Mouse (Mus musculus) midbrain, embryonic 11.5 days (tissue): ENCODE data around the gene Zcchc12. TPM values are rescaled to one million over a fixed set of nuclear protein-coding genes. Genes with fewer than 3 reads are reported as not detected.

Experiments used
- ATAC-seq: fragments of 200-750 bp; cut with Nextera tagmentation; 2 replicates; pipeline ENCODE4 v1.8.0; 2017; ENCODE audit warnings: moderate TSS enrichment, moderate library complexity; ENCODE audit not compliant: low FRiP score
- DNase-seq: peaks from one replicate; pipeline ENCODE4 v3.0.0; 2015; ENCODE audit warnings: low spot score; ENCODE audit errors: missing footprints
- H3K27ac ChIP-seq: fragments of 300-500 bp; sonication (generic); 2 replicates; pipeline ENCODE4 v1.5.1; 2014; ENCODE audit warnings: low read depth, low read length
- H3K27me3 ChIP-seq: fragments of 300-500 bp; sonication (generic); 2 replicates; pipeline ENCODE4 v1.6.1; 2014; ENCODE audit warnings: mild to moderate bottlenecking, low read length, moderate library complexity, mixed read lengths; ENCODE audit not compliant: control insufficient read depth, insufficient read depth
- H3K36me3 ChIP-seq: fragments of 300-500 bp; sonication (generic); 2 replicates; pipeline ENCODE4 v1.6.1; 2014; ENCODE audit warnings: mild to moderate bottlenecking, low read length, moderate library complexity, mixed read lengths; ENCODE audit not compliant: control insufficient read depth, insufficient read depth
- H3K4me1 ChIP-seq: fragments of 300-500 bp; sonication (generic); 2 replicates; pipeline ENCODE4 v1.6.1; 2014; ENCODE audit warnings: low read length; ENCODE audit not compliant: control insufficient read depth, insufficient read depth
- H3K4me2 ChIP-seq: fragments of 300-500 bp; sonication (generic); 2 replicates; pipeline ENCODE4 v1.6.1; 2014; ENCODE audit warnings: mild to moderate bottlenecking, moderate library complexity
- H3K4me3 ChIP-seq: fragments of 300-500 bp; sonication (generic); 2 replicates; pipeline ENCODE4 v1.5.1; 2014; ENCODE audit warnings: low read depth, low read length
- H3K9ac ChIP-seq: fragments of 300-500 bp; sonication (generic); 2 replicates; pipeline ENCODE4 v1.6.1; 2014; ENCODE audit warnings: low read length
- H3K9me3 ChIP-seq: fragments of 300-500 bp; sonication (generic); 2 replicates; pipeline ENCODE4 v1.6.1; 2016; ENCODE audit warnings: low read length; ENCODE audit not compliant: control insufficient read depth
- WGBS: fragments of 180-500 bp; shearing (Covaris S2); extraction: QIAGEN DNeasy Blood & Tissue Kit; methylation state at CpG from one replicate; pipeline ENCODE4 v1.1.7; 2014; 5-methylcytosine and 5-hydroxymethylcytosine counted together
- polyA plus RNA-seq: library from polyadenylated mRNA; unstranded; fragments of >200 nt; fragmentation: Nextera tagmentation; extraction: Ambion mirVana; gene quantifications from 2 replicates; pipeline ENCODE4 v1.2.1, GENCODE M21; 2014

Gene Zcchc12
- polyA plus RNA-seq, 1 experiment from 2014 or later: 46.7 TPM

GRCm38 (mm10) chrX:36209554-36209953 is 13.8 kb downstream of the Zcchc12 start:
- DNase-seq (no peak), ATAC-seq (no peak)
- Histone ChIP-seq H3K4me3 (no peak overlapping the region), H3K4me2 (no peak overlapping the region), H3K9me3 (no peaks in the 10 kb centered on the region), H3K27me3 (no peaks in the 10 kb centered on the region), H3K36me3 (no peaks in the 10 kb centered on the region), H3K27ac (no peak overlapping the region), H3K9ac (no peak overlapping the region), H3K4me1 (no peaks in the 10 kb centered on the region)
- WGBS: 74% methylated on average over 2 of the region's 2 CpGs

- Histone ChIP-seq H3K4me3 (no peak overlapping the region), H3K4me1 (no peaks in the 10 kb centered on the region), H3K36me3 (no peaks in the 10 kb centered on the region), H3K27ac (no peak overlapping the region), H3K9me3 (no peaks in the 10 kb centered on the region), H3K9ac (no peak overlapping the region), H3K27me3 (no peaks in the 10 kb centered on the region), H3K4me2 (no peak overlapping the region)
- 78% methylated on average over 3 of the region's 3 CpGs for WGBS
- ATAC-seq (no peak), DNase-seq (no peak)
Observed at GRCm38 (mm10) chrX:36211216-36211615, 15.5 kb downstream of the Zcchc12 start.

GRCm38 (mm10) chrX:36221366-36221765 is 25.7 kb downstream of the Zcchc12 start:
- DNase-seq: no peak

GRCm38 (mm10) chrX:36225777-36226176 is 30.1 kb downstream of the Zcchc12 start:
- Histone ChIP-seq H3K4me2 (no peak overlapping the region), H3K27me3 (no peaks in the 10 kb centered on the region), H3K27ac (no peak overlapping the region), H3K36me3 (no peaks in the 10 kb centered on the region), H3K4me1 (no peaks in the 10 kb centered on the region), H3K9me3 (no peaks in the 10 kb centered on the region), H3K9ac (no peak overlapping the region), H3K4me3 (no peak overlapping the region)
- WGBS: 21% methylated on average over 7 of the region's 7 CpGs
- ATAC-seq (no peak), DNase-seq (peak; percentile 93)

More at GRCm38 (mm10) chrX:36221366-36221765, 25.7 kb downstream of the Zcchc12 start:
- Histone ChIP-seq H3K4me2 (no peak overlapping the region), H3K27me3 (no peaks in the 10 kb centered on the region), H3K36me3 (no peaks in the 10 kb centered on the region), H3K4me3 (no peak overlapping the region), H3K9ac (no peak overlapping the region), H3K27ac (no peak overlapping the region), H3K9me3 (no peaks in the 10 kb centered on the region), H3K4me1 (no peaks in the 10 kb centered on the region)
- no peak for ATAC-seq
- WGBS: 53% methylated on average over 2 of the region's 2 CpGs

GRCm38 (mm10) chrX:36226577-36226976 is 30.9 kb downstream of the Zcchc12 start:
- DNase-seq: peak; percentile 83
- Histone ChIP-seq H3K27ac (no peak overlapping the region), H3K27me3 (no peaks in the 10 kb centered on the region), H3K9ac (no peak overlapping the region), H3K4me2 (no peak overlapping the region), H3K36me3 (no peaks in the 10 kb centered on the region), H3K9me3 (no peaks in the 10 kb centered on the region), H3K4me1 (no peaks in the 10 kb centered on the region), H3K4me3 (no peak overlapping the region)
- ATAC-seq: no peak
- WGBS: 45% methylated on average over 2 of the region's 2 CpGs

GRCm38 (mm10) chrX:36228861-36229260 is 33.2 kb downstream of the Zcchc12 start:
- 60% methylated on average over 7 of the region's 7 CpGs for WGBS
- Histone ChIP-seq H3K36me3 (no peaks in the 10 kb centered on the region), H3K27ac (no peak overlapping the region), H3K4me2 (no peak overlapping the region), H3K4me3 (no peak overlapping the region), H3K9ac (no peak overlapping the region), H3K4me1 (no peaks in the 10 kb centered on the region), H3K9me3 (no peaks in the 10 kb centered on the region), H3K27me3 (no peaks in the 10 kb centered on the region)
- no peak for ATAC-seq
- no peak for DNase-seq

GRCm38 (mm10) chrX:36229273-36229672 is 33.6 kb downstream of the Zcchc12 start:
- no peak for ATAC-seq

GRCm38 (mm10) chrX:36235652-36236051 is 39.9 kb downstream of the Zcchc12 start:
- DNase-seq (no peak), ATAC-seq (no peak)
- 79% methylated on average over 6 of the region's 6 CpGs for WGBS
- no peaks in the 10 kb centered on the region for H3K36me3 ChIP-seq
- no peak overlapping the region for H3K4me3 ChIP-seq
- H3K4me2 ChIP-seq: no peak overlapping the region
- no peak overlapping the region for H3K9ac ChIP-seq
- no peaks in the 10 kb centered on the region for H3K9me3 ChIP-seq
- H3K27me3 ChIP-seq: no peaks in the 10 kb centered on the region
- no peaks in the 10 kb centered on the region for H3K4me1 ChIP-seq
- H3K27ac ChIP-seq: no peak overlapping the region

More at GRCm38 (mm10) chrX:36229273-36229672, 33.6 kb downstream of the Zcchc12 start:
- Histone ChIP-seq H3K27me3 (no peaks in the 10 kb centered on the region), H3K4me3 (no peak overlapping the region), H3K9me3 (no peaks in the 10 kb centered on the region), H3K27ac (no peak overlapping the region), H3K36me3 (no peaks in the 10 kb centered on the region), H3K9ac (no peak overlapping the region), H3K4me1 (no peaks in the 10 kb centered on the region), H3K4me2 (no peak overlapping the region)
- WGBS: 69% methylated on average over 2 of the region's 2 CpGs
- no peak for DNase-seq
